Mouse (Mus musculus) liver, adult 2 months (tissue): ENCODE measurements around the gene Duxbl2.
"Not testable (repeated sequence)": the region's sequence is repeated elsewhere in the genome, so short reads cannot be mapped to it uniquely, and the experiment has no call there.

Experiments
- CTCF ChIP-seq: fragments of 200-500 bp; IDR thresholded peaks from 2 replicates; pipeline ENCODE4 v1.5.1; 2011; ENCODE audit warnings: low read depth, low read length, control low read depth
- POLR2A ChIP-seq: fragments of 200-500 bp; IDR thresholded peaks from 2 replicates; pipeline ENCODE4 v1.6.1; 2011; ENCODE audit warnings: low read length, control low read depth; ENCODE audit not compliant: insufficient read depth; ENCODE audit errors: extremely low read depth

DNA sequence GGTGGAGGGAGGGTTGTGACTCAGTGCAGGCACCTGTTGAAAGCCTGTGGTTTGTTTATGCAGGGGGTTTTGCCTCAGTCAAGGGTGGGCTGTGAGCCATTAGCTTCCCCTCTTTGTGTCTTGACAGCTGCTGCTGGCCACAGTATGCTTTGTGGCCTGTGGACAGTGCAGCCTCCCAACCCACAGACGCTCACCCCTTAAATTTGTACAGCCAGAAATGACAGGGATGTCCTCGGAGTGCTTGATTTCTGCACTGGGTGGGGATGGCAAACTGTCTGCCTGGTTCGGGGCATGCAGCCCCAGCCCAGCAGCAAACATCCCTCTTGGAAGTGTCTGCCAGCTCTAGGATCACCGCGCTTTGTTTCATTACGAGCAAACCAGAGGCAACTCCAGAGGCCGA is at the start of gene Duxbl2:
- not testable (repeated sequence) for TF ChIP-seq CTCF, POLR2A
